Mouse (Mus musculus): ENCODE data around the gene Sv2c. TPM values are rescaled to one million over a fixed set of nuclear protein-coding genes. Genes with fewer than 3 reads are reported as not detected.
"Not testable (repeated sequence)": the region's sequence is repeated elsewhere in the genome, so short reads cannot be mapped to it uniquely, and the experiment has no call there.

The Sv2c gene
- under 1 TPM; 0.11 to 0.35 TPM for total RNA-seq (2021)
- long read RNA-seq, experiment 1: 0 reads
- long read RNA-seq, experiment 2: 0 reads

DNA sequence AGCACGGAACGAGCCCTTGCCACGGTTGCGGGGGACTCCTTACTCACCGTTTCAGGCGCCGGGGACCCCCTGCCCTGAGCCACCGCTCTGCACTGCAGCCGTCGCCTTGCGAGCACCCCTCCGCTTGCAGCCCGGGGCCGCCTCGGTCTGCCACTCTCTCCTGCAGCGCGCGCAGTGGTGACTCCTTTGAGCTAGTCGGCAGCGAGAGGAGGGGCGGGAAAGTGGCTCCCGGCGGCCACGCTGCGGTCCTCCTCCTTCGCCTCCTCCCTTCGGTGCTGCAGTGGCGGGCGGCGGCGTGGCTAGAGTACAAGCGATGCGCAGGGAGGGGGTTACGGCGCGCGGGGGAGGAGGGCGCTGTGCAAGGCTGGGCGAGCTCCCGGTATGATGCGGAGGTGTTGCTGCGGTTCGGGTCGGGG is at the start of gene Sv2c:
Gene Sv2c, minus strand, starts transcription at position 177 of the 416 bp plus-strand sequence.
- peak; percentile 14 for DNase-seq
- intact Hi-C loops (cut with DNase I; ENCODE audit: low total_unique reads): no loop called here

DNA sequence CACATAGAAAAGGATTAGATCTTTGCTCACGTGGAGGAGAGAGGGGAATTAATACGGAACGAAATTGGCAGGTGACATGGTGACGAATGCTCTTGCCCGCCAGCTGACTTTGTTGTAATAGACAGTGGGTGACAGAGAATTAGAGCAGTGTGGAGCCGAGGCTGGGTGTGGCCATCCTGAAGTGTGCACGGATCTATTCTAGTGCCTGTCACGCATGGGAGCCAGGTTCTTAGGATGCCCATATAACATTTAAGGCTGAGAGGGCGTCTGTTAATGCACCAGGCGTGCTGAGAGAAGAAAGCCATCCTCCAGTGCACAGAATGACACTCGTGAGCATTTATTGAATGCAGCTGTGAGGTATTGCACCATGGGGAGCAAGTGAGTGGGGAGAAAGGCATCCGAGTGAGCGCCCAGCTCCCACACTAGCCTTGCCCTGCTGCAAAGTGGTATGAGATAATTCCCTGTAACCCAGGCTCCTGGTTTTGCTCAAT is 48.3 kb upstream of the Sv2c start:
- intact Hi-C loops (cut with DNase I; ENCODE audit: low total_unique reads): no loop called here
- DNase-seq: no peak

DNA sequence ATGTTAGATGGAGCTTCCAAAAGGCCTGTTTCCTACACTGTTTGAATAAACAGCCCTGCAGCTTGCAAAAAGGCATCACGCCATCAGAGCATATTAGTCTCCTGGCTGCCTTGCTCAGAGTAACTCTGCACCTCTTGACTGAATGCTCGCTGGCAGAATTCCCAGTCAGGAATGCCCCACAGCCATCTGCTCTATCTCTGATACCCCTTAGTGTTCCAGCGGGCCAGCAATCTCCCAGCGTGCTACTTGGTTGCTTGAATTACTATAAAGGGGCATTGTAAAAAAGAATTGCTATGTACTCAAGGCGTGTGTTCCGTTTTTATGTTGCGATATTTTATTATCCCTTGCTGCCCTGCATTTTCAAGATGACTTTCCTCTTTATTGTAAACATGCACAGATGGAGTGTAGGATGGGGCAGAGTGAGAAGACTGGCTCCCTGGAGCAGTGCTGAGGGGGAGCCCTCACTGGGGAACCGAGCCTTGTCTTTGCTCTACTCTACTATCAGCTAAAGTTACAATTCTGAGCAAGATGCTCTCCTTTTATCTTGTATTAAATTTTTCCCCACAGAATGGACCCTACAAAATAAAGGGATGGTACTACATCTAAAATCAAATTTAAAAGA is 43.3 kb upstream of the Sv2c start:
- DNase-seq: peak; percentile 65
- intact Hi-C loops (cut with DNase I; ENCODE audit: low total_unique reads): no loop called here

DNA sequence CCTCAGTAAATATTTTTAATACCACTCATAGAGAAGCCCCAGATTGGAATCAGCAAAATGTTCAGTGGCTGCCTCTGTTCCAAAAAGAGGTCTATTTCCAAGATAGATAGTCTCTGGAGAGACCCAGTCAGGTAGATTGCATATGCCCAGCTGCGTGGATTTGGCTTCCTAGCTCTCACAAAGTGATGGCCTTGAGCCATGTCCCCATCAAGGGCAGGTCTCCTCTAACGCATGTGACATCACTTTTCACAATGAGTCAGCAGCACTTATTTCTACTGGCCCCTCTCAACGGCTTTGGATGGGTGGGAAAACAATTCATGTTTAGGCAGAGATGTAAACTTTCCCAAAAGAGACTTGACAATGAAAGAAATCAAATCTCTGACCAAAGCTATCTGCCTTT is 41.3 kb upstream of the Sv2c start:
- intact Hi-C loops (cut with DNase I; ENCODE audit: low total_unique reads): no loop called here

DNA sequence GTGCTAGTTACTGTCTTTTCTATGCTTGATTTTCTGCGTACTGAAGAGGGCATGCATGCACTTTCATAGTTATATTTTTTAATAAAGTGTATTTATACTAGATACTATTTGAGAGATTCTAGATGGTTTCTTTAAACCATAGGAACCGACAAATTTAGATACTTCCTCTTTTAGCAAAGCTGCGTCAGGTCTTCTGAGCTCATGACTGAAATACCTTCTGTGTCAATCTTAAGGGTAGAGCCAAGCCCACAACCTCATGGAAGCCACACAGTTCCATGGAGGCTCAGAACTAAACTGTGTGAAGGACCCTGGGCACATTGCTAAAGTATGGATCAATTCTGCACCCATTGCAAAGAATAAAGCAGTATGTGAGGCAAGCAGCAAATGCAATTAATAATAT is 39.9 kb upstream of the Sv2c start:
- intact Hi-C loops (cut with DNase I; ENCODE audit: low total_unique reads): no loop called here
- no peak for DNase-seq

More for the DNA sequence above, 41.3 kb upstream of the Sv2c start:
- no peak for DNase-seq

DNA sequence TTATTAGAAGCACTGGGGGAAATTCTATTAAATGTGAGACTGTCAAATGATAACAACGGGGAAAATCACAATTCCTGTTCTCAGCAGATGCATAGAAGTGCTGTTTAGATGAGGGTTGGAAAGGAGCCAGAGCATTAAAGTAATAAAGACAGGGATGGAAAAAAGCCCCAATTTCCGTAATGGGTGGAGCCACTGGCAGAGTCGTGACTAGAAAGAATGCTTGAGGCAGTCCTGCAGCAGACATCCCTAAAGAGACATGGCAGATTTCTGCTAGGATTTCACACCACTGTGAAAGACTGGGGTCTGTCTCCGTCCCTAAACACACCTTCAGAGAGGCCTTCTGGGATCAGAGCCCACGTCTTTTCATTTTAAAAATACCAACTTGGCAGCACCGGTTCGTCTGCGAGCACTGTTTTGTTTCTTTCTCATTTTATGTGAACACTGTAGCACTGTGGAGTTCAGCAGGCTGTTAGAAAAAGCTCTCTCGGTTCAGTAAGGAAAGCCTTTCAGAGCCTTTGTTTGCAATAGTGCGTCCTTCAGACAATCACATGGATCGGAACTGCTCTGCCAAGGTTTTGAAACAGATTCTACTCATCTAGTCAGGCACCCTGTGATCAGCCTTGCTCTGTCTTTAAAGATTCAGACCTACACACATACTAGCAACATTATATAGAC is 36.8 kb upstream of the Sv2c start:
- DNase-seq: no peak
- intact Hi-C loops (cut with DNase I; ENCODE audit: low total_unique reads): no loop called here

DNA sequence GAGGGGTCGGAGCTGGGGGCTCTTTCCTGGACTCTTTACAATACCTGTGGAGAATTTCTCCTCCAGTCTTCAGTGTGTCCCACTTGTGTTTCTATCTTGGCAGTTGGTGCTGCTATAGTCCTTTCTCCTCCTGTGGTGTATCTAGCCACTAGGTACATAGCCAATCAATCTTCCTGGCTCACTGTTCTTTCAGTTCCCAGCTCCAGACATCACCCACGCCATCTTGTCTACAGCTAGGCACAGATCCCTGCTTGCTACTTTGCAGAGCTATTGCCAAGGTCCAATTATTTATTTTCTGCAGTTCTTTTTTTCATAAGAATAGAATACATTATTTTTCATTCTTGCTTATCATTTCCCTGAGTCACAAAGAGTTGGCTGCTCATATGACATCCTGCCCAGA is 34.2 kb upstream of the Sv2c start:
- intact Hi-C loops (cut with DNase I; ENCODE audit: low total_unique reads): no loop called here

DNA sequence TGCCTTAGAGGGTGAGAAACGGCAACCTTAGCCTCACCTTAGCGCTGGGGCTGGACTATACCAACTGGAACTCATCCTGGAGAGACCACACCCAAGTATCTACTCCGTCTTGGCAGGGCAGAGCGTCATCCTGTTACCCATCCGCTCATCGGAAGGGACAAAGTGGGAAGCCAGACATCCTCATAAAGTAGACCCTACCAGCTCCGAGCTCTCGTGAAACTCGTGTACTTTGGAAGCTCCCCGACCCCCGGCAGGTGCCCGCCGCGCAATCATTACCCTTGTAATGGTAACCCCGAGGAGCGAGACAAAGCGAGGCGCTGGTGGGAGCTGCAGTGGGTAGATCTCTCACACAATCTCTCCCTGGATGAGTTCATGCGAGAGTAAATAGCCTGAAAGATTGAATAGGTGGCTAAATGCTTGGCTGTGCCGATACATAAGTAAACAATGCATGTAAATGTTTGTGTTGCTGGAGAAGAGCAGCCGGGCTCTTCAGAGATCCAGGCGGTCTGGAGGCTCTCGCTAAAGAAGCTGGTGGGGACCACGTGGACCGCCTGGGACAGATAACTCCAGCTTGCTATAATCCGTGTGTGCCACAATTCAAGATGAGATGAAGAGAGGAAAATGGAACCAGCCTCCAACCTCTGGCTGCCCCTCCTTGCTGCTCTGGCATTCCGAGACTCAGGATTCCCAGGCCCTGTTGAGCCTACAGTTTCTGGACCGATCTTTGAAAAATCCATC is 1.2 kb upstream of the Sv2c start:
- no peak for DNase-seq
- intact Hi-C loops (cut with DNase I; ENCODE audit: low total_unique reads): no loop called here

More for the DNA sequence above, 34.2 kb upstream of the Sv2c start:
- DNase-seq: no peak

DNA sequence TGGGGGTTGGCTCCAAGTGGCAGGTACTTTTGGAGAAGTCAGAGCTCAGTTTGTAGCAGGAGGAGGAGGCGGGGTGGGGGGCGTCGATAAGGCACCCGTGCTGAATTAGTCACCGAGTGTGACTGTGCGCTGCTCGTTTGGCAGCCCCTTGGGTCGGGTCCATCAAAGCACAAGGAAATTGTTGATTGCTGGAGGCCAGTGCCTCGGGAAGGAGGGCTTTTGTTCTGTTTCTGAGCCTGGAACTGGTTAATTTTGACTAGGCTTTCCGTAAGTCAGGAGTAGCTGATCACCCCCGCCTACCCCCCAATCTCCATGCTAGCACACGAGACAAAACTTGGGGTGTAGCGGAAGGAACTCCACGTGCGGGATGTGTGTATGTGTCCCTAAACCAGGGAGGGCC is 456 bp upstream of the Sv2c start:
- DNase-seq: no peak
- intact Hi-C loops (cut with DNase I; ENCODE audit: low total_unique reads): no loop called here

DNA sequence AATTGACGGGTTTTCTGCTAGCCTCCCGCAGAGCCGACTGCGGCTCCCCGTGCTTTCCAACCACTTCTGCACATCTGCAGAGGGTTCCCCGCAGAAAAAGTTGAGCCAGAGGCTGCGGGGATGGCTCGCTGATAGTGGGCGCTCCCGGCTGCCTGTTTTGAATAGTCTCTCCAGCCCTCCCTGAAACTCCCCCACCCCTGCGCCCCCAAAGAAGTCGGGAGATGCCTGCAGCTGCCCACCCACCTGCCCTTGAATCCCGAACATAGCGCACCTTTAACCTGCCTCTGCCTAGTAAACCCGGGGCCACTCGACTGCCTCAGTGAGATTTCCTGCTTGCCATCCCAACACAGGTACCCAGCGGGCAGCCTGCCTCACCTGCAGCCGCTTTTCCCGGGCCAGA is 466 bp downstream of the Sv2c start:
- intact Hi-C loops (cut with DNase I; ENCODE audit: low total_unique reads): no loop called here
- DNase-seq: no peak

DNA sequence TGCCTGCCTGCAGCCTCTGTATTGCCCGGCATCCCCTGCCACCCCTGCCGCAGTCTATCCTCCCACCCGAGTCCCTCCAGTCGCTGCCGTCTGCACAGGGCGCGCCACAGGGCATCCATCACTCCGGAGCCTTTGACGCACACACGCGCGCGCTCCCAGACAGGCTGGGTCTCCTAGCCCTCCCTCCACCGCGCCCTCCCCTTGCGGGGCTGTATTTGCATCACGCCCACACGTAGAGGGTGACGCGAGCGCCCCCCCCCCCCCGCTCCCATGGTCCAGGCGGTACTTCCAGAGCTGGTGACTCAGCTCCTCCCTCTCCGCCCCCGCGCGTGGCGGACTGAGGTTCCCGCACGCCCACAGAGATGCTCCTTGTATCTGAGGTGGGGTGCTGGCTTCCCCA is 1.3 kb downstream of the Sv2c start:
- intact Hi-C loops (cut with DNase I; ENCODE audit: low total_unique reads): no loop called here
- DNase-seq: peak; percentile 7

DNA sequence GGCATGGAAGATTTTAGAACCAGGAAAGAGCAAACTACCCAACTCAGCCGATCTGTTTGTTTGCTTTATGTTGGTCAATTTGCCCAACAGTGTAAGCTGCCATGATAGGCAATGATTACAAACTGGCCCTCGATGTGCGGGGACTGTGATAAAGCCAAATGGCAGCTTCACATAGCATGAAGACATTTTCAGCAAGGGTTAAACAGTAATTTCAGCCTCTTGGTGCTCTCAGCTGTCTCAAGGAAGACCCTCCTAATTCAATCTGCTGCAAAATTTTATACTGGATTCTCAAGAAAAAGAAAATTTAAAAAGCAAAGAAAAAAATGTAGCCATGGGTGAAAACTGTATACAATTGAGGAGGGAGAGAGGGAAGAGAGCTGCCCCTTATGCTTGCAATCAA is 3.3 kb downstream of the Sv2c start:
- DNase-seq: no peak
- intact Hi-C loops (cut with DNase I; ENCODE audit: low total_unique reads): no loop called here

DNA sequence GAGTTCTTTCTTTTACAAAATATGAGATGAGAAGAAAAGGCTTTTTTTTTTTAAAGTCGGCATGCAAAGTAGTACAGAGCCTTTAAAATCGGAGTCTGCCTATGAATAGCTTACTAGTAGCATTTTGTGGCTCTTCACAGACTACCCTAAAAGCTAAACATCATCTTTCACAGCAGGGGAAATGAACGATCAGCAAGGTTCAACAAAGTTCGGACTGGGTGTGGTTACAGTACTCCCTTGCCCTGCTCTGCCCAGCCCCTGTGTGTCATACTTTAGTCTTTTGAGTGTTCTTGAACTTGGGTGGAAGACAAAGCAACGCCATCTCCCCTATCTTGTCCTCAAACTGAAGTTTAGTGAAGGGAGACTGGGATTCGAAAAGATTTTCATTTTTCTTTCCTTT is 5.7 kb downstream of the Sv2c start:
- DNase-seq: no peak
- intact Hi-C loops (cut with DNase I; ENCODE audit: low total_unique reads): no loop called here

DNA sequence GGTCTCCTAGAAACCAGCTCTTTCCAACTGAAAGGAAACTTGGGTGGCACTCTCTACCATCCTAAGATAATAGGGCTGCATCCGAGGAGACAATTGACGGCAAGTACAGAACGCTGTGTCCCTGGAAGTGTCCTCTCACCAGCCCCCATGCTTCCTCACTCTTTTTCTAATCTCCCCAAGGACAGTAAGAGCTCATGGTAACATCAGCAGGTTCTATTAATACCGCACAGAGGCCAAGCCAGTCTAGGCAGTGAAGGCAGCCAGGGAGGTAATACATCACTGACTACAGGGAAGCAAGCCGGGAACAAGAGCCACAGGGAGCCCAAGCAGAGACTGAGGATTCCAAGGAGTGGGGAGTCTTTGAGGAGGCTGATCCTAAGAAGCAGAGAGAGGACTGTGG is 7.4 kb downstream of the Sv2c start:
- intact Hi-C loops (cut with DNase I; ENCODE audit: low total_unique reads): no loop called here
- DNase-seq: no peak

DNA sequence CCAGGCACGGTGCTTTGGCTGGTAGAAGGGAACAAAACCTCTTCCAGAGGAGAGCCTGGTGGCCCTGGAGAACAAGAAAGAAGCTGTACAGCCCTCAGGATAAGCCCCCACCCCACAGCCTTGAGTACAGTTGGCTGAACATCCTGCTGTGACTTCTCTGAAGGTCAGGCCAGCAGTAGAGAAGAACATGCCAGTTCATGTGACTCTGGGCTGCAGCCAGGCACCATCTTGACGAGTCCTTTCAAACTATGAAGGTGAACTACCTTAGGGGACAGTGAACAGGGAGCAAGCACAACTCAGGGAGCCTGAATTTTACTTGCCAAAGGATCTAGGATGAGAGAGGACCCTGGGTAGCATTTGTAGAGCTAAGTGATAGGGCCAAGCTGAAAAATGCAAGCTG is 19.7 kb downstream of the Sv2c start:
- DNase-seq: no peak
- intact Hi-C loops (cut with DNase I; ENCODE audit: low total_unique reads): no loop called here

DNA sequence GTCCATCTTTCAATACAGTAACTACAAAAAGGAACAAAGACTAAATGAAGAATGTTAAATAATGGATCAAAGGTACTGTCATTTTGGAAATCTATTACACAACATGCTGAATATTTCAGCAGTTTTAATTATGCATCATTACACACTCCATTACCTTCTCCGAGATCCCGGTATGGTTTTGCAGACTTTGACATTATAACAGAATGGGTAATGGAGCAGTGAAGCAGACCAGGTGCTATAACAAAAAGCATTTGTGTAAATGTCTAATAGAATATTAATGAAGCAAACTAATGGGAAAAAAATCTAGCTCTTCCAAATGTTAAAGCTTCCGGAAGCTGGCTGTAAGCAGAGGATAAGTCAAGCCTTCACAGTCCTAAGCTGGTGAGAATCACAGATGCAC is 21.6 kb downstream of the Sv2c start:
- no peak for DNase-seq
- intact Hi-C loops (cut with DNase I; ENCODE audit: low total_unique reads): no loop called here

DNA sequence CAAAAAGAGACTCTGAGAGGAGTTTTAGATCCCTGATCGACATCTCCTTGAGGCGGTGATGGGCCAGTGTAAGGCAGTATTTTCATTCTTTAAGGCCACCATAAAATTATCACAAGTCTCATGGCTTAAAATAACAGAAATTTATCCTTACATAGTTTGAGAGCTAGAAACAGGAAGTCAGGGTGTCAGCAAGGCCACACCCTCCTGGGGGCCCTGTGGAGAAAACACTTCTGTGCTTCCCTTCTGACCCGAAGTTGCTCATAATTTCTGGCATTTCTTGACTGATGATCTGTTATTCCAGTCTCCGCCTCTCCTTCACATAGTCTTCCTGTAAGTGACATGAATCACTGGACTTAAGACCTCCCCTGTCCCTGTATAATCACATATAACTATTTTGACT is 26.0 kb downstream of the Sv2c start:
- intact Hi-C loops (cut with DNase I; ENCODE audit: low total_unique reads): no loop called here
- no peak for DNase-seq

DNA sequence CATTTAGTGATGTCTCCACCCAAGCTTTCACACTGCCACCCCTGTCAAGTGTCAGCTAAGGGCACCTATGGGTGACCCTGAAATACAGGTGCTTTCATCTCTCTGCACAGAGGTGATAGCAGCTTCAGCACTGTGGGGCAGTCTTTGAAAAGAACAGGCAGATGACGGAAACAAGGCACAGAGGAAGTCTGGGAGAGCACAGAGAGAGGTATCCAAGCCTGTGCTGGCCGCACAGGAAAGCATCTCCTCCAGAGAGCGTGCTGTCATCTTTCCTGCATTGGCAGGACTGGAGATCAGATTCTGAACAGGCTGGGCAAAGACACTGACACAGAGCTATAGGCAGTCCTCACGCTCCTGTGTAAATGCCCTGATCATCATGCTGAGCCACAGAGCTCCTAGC is 41.4 kb downstream of the Sv2c start:
- intact Hi-C loops (cut with DNase I; ENCODE audit: low total_unique reads): no loop called here

DNA sequence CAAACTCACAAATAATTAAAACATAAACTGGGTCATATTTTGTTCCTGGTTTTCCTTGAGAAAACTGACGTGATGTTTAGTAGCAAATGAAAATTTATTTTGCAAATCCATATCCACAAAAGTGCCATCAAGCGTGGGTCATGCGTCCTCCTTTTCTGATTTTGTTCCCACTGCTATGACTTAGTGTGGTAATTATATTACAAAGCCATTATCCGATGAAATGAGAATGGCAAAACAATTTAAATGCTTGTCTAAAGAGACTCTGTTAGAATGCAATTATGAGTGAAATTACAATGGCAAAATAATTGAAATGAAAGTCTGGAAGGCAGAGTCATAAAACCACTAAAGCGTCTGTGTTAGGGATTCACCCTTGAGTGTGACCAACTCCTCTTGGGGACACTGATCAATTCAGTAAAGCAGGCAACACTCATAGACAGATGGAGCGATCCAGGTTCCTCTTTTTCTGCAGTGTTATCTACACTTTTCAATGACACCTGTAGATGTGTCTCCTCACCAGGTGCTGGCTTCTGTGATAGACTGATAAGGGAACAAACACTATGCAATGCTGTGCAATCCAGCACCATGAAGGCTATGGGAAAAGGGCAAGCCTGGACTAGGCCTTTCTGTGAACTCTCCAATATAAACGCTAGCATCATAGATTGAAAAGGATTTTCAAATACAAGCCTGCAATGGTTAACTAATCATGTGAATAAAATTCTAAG is 46.6 kb downstream of the Sv2c start:
- DNase-seq: no peak
- intact Hi-C loops (cut with DNase I; ENCODE audit: low total_unique reads): no loop called here

More for the DNA sequence above, 41.4 kb downstream of the Sv2c start:
- no peak for DNase-seq

DNA sequence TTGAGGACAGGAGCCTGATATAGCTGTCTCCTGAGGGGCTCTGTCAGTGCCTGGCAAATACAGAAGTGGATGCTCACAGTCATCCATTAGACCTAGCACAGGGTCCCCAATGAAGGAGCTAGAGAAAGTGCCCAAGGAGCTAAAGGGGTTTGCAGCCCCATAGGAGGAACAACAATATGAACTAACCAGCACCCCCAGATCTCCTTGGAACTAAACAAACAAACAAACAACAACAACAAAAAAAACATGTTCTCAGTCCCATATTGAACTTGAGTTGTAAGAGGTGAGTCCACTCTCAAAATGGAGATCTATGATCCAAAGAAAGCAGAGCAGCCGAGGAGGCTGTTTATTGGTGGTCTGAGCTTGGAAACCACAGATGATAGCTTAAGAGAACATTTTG is 50.6 kb downstream of the Sv2c start, which contains the start of gene Gm17190:
Gene Gm17190, plus strand, starts transcription at position 301 of the 400 bp plus-strand sequence.
- intact Hi-C loops (cut with DNase I; ENCODE audit: low total_unique reads): not testable (repeated sequence)

More for the DNA sequence above, 50.6 kb downstream of the Sv2c start, which contains the start of gene Gm17190:
- DNase-seq: not testable (repeated sequence)

All from gastrocnemius, postnatal 14 days (tissue).